Mouse (Mus musculus) CD4-positive helper T cell, adult 2 months (primary cell): ENCODE results near the gene Hoxc9.
A peak's percentile ranks its signal among the peaks of the same experiment; 100 is the strongest.

Experiments used
- DNase-seq: peaks from one replicate; pipeline ENCODE4 v3.0.0-alpha.2; 2012; ENCODE audit warnings: low read depth, missing footprints, low spot score

The Hoxc9 gene

DNA sequence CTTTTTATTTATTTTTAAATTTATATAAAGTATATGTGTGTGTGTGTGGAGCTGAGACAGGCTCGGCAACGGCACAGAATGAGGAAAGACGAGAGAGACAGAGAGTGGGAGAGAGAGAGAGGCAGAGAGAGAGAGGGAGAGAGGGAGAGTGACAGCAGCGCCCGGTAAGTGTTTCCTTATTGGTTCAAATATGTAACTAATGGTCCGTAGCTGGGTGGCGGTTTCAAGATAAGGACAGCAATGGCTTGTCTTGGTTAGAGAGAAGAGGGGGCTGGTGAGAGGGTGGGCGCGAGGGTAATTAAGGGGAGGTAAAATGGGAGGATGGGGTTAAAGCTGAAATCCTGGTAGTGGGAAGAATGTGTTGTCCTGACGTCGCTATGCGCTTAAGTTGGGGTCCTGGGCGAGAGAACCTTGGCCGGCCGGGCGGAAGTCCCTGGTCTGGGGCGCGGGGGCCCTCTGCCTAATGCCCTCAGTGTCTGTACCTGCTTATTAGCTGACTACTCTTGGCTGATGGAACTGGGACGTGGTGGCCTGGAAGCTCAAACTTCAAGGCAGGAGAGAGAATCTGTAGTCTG, 22.5 kb downstream of the Hoxc9 start:
- DNase-seq: no peak

- DNase-seq: peak; percentile 75
Measured at GRCm38 (mm10) chr15:102999183-102999831, 23.1 kb downstream of the Hoxc9 start.

- DNase-seq: no peak
Measured at GRCm38 (mm10) chr15:102999955-103000354, 23.7 kb downstream of the Hoxc9 start.

DNA sequence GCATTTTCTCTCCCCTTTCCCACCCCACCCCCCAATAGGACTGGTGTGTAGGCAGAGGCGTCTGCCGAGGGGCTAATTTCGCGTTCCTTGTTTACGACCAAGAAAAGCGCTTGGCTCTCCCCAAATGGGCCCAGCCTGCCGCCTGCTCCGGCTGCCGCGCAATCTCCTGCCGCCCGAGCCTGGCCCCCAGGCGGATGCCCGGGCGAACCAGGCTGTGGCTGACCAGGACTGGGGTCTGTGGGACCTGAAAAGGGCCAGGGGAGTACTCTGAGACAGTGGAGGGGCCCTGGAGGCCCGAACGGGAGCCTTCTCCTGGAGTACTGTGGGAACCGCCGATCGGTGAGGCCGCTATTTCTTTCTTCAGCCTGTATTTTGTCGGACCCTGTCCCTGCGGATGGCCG, 24.3 kb downstream of the Hoxc9 start:
- no peak for DNase-seq

- DNase-seq: no peak
Measured at GRCm38 (mm10) chr15:103001370-103001769, 25.1 kb downstream of the Hoxc9 start.

DNA sequence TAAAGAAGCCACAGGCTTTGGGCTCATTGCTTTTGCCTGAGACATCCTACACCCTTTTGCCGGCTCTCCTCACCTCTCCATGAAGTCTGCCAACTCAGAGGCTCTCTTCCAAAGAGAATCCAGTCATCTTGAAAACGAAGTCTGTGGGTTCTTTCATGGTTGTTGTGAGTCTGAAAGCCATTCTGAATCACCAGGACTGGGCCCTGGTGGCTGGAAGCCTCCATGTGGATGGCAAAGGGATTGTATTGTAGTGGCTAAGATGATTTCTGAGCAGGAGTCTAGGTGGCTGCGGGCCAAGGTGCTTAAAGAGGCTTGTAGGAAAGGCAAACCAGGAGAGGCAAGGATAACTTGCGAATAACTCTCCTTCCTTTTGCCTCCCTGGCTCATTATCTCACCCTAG, 25.9 kb downstream of the Hoxc9 start:
- DNase-seq: no peak

- DNase-seq: no peak
Measured at GRCm38 (mm10) chr15:103002821-103003448, 26.7 kb downstream of the Hoxc9 start.

GRCm38 (mm10) chr15:103005308-103005707, 29.1 kb downstream of the Hoxc9 start:
- DNase-seq: no peak

DNA sequence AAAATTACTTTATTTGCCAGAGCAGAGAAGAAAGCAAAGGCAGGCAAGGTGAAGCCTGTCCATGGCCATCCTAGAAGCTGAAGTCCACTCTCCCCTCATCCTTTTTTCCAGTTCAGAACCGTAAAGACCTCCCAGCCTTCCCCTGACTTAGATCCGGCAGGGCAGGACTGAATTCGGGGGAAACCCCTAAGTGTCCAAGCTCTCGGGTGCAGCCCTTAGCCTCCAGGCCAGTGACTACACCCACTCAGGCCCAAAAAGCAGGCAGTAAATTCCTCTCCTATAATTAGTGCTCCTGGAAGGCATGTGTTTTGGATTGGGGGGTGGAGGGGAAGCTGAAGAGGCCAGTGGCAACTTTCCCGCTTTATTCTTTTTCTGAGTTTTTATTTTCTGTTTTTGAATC, 29.6 kb downstream of the Hoxc9 start:
- no peak for DNase-seq

- DNase-seq: no peak
Measured at GRCm38 (mm10) chr15:103006326-103006725, 30.1 kb downstream of the Hoxc9 start.

GRCm38 (mm10) chr15:103009265-103010111, 33.2 kb downstream of the Hoxc9 start:
- DNase-seq: no peak

- DNase-seq: no peak
Measured at GRCm38 (mm10) chr15:103010112-103010846, 34.0 kb downstream of the Hoxc9 start.

GRCm38 (mm10) chr15:103010847-103011555, 34.8 kb downstream of the Hoxc9 start:
- no peak for DNase-seq

DNA sequence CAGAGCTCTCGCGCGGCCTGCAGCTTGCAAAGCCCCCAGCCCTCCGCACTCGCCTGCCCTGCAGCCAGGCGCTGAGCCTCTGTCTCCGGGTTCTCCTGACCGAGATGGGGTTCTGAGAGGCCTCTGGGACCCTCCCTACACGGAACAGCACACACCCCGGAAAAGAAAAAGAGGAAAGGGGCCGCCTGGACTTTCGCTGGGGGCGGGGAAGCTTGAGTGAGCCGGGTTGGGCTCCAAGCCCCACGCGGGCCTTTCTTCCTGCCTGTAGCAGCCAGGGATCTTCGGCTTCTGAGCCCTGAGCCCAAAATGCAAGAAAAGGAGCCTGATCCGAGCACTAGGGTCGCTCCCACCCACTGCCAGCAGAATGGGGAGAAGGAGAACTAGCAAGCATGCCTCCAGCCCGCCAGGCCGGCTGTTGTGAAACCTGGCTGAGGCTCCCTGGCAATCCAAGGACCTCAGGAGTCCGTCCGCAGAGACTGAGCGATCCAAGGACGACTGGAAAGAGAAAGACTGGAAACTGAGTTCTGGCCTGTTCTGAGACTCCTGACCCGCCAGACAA, 35.8 kb downstream of the Hoxc9 start:
- DNase-seq: no peak

DNA sequence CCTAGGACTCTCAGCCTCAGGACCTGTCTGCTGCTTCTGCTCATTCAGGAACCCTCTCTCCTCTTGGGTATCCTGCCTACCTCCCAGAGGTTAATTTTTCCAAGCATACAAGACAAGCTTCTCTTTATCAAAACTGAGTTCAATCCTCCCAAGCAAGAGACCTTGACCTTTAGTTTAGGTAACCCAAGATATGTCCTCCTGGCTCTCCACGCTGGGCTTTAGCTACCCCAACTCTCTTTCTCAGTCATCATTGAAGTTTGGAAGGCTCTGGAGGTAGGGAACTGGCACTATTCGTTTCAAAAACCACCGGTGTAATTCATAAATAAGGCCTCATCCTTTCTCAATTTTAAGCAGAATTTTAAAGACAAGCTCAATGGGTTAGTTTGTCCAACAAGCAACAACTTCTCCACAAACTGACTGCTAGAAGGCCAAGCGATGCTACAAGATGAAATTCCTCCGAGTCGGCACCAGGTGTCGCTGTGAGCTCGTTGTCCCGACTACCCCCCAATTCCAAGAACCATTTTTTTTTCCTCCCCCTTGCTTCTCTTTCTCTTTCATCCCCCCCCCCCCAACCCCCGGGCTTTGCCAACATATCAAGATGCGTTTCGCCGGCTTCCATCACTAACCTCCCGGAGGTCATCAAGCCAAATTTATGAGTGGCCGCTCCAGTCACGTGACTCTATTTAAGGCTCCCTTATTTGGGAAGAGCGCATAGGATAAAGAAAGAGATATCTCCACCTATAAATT, 37.2 kb downstream of the Hoxc9 start:
- DNase-seq: peak; percentile 40

DNA sequence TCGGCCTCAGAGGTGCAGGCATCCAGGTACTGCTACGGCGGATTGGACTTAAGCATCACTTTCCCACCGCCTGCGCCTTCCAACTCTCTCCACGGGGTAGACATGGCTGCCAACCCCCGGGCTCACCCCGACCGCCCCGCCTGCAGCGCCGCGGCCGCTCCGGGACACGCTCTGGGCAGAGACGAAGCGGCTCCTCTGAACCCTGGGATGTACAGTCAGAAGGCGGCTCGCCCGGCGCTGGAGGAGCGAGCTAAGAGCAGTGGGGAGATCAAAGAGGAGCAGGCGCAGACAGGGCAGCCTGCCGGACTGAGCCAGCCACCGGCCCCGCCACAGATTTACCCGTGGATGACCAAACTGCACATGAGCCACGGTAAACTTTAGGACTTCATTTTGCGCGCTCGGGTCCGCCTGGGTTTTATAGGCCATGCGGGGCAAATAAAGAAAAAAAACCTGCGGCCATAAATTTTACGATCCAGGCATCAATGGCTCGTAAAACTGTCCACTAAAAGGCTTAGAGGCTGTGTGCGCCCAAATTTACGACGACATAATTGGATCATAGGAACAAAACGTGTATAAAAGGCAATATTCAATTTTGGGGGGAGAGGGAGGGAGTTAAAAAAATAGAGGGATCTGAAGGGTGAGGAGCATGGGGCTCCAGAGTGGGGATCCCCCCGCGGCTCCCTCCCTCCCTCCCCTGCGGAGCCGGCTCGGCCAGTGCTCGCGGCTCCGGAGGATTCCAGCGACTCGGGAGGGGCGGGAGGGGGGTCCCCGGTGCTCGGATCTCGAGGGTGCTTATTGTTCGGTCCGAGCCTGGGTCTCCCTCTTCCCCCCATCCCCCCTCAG, 38.1 kb downstream of the Hoxc9 start:
- DNase-seq: no peak

GRCm38 (mm10) chr15:103015009-103015399, 38.8 kb downstream of the Hoxc9 start:
- no peak for DNase-seq

- no peak for DNase-seq
Measured at GRCm38 (mm10) chr15:103015406-103016166, 39.3 kb downstream of the Hoxc9 start.
